Mouse (Mus musculus): ENCODE data around the gene Pola2.

The Pola2 gene

DNA sequence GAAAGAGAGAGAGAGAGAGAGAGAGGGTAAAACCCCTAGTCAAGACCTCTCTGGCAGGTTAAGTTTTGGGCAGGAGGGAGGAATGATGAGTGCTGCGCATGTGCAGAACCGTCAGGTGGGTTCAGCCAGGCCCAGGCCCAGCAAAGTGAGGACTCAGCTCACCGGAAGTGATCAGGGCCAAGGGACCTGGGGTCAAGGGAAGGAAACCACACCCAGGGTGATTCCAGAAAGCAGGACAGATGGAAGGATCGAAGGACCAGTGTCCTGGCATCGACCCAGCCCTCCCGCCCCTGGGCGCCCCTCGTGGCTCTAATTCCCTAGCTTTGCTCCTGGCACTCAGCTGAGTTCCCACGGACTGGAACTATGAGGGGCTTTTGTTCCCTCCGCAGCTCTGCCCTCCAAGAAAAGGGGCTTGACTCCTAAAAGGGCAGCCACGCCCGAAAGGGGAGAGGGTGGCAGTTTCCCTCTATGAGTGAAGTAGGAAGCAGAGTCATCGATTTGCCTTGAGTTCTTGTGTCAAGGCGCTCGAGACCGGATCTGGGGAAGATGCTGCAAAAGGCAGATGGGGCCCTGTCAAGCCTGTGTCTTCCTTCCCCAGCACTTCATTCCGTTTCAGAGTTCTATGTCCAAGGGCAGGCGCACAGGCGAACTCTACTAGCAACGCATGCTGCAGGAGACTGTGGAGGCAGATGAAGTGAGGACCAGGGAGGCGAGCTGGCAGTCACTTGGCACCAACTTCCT is 26.7 kb downstream of the Pola2 start:
- DNase-seq (ENCODE audit: low spot score): no peak

DNA sequence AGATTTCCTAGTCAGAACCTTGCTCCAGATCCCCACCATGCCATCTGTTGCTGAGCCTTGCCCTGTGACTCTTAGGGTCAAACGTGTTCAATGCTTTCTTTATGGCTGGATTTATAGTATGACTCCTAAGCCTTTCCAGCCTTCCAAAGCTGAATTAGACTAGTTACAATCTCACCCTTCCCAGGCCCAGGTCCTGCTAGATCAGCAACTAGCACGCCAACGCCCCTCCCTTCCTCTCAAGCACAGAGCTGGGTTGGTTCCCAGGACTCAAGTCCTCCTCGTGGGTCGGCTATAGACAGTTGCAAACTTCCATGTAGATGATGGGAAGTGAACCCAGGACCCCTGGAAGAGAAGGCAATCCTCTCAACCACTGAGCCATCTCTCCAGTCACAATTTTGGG is 28.3 kb downstream of the Pola2 start:
- DNase-seq (ENCODE audit: low spot score): no peak

DNA sequence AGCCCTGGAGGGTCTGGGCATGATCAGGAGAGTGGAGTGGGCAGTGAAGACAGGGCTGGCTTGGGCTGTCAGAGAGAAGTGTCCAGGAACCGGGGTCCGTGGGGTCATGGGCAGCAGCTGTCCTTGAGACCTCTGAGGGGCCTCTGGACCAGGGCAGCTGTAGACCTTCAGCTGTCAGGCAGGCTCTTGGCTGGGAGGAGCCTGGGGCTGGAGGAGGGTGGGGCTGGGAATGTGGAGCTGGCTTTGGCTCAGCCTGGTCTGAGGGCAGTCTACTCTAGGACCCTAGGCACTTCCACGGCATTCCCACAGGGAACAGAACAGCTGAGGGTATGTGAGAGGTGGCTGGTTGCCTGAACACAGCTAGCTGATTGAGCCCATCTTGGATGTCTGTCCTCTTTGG is 28.7 kb downstream of the Pola2 start:
- no peak for DNase-seq (ENCODE audit: low spot score)

DNA sequence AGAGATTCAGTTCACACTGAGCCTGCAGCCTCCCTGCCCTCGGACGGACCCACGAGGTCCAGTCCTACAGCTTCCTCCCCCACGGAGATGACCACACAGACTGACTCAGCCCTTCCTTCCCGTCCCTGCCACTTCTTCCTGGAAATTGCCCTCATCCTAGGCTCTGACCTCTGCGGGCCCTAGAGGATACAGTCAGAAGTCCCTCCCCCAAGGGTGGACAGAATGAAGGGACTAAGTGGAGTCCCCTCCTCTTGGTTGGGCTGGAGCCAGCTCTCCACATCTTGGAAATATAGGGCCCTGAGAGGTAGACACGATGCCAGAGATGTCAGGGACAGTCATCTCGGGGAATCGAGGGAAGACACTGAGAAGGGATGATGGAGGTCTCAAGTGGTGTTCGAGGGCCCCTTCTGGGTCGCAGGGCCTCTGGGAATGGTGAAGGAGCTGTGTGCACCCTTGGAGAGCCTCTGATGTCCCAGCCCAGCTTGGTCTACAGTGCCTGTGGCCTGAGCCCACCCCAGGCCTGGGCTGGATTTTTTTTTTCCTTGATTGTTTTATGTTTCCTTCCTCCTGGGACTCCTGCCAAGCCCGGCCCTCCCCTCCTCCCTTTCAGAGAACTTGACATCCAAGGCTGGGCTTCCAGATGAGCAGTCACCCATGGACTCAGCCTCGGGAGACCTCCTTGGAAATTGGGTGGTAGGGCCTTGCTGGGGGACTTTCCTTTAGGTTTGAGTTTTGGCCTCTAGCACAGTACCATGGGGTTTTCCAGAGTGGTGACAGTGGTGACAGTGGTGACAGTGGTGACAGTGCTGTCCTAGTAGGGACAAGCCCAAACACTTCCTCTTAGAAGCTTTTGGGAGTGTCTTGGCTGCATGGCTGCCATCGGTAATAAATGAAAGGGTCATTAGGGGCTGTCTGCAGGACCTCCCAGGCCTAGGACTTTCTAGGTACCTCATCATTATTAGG is 34.1 kb downstream of the Pola2 start:
- DNase-seq (ENCODE audit: low spot score): no peak

DNA sequence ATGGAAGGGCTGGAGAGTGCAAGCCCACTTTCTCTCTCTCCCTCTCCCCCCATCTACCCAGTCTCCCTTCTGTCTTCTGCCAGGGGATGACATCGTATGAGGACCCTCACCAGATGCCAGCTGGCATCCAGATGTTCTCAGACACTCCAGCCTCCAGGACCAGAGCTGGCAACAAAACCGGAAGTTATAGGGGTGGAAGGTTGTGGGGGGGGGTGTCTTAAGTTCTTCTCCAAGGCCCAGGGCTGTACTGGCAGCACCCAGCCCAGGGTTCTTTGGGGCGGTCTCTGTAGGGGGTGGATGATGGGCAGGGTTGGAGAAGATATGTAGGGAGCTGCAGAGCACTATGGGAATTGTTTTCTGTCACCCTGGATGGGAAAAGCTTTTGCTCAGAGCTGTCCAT is 35.5 kb downstream of the Pola2 start:
- DNase-seq (ENCODE audit: low spot score): no peak

DNA sequence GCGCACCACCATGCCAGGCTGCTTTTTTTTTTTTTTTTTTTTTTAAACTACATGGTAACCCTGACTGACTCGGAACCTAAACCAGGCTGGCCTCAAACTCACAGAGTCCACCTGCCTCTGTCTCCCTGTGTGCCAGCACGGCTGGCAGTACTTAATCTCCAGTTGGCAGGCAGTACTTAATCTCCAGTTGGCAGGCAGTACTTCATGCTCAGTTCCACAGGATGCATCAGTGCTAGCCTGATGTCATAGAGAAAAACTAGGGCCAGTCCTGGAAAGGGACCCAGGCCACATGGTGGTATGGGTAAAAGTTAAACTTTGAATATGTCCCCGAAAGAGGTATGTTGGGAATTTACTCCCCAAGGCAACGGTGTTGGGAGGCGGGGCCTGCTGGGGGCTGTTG is 35.9 kb downstream of the Pola2 start:
- DNase-seq (ENCODE audit: low spot score): no peak

DNA sequence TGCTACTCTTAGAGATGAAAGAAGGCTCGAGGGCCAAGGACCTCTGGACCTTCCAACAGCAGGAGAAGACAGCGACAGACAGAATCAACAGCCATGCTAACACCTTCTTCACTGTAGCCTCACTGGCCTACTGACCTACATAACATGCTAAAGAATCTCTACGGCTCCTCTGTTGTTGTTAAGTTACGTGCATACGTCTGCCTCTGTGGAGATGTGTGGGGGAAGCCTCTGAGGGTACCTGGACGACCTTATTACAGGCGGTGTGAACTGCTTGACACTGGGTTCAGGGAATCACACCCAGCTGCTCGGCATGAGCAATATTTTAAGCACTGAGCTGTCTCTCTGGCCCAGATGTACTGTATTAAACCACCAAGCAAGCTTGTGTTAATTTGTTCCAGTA is 36.5 kb downstream of the Pola2 start:
- DNase-seq (ENCODE audit: low spot score): no peak

DNA sequence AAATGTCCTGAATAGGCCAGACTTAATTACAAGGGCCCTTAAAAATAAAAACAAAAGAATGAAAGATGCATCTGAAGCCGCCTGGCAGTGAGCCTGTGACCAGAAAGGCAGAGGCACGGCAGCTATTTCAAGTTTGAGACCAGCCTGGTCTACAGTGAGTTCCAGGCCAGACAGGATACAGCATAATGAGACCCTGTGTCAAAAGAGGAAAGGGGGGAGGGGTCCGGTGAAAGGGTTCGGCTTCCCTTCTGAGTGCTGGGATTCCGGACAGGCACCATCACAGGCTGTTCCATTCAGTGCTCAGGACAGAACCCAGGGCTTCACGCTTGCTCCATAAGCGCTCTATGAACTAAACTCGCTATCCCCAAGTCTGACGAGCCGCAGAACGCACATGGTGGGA is 37.0 kb downstream of the Pola2 start:
- DNase-seq (ENCODE audit: low spot score): no peak

DNA sequence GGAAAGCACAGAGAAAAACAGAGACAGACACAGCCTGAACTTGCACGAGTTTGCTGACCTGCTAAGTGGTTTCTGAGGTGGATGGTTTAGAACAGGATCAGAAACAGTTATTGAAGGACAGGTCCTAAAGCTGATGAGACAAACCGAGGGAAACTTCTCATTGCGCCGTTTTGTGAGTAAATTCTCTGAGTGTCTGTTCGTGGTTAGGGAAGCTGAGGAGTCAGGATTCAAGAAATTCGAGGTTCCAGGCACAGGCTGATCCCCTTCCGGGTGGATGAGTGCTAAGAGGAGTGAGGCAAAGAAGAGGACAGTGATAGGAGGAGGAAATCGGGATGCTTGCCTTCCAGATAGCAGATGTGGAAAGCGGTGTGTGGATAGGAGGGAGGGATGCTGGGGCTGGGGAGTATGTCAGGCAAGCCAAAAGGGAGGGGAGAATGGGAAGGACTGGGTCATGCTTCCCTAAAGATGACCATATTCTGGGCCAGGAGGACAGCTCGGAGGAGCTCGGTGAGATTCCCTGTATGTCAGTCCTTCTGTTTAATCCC is 38.6 kb downstream of the Pola2 start:
- DNase-seq (ENCODE audit: low spot score): no peak

DNA sequence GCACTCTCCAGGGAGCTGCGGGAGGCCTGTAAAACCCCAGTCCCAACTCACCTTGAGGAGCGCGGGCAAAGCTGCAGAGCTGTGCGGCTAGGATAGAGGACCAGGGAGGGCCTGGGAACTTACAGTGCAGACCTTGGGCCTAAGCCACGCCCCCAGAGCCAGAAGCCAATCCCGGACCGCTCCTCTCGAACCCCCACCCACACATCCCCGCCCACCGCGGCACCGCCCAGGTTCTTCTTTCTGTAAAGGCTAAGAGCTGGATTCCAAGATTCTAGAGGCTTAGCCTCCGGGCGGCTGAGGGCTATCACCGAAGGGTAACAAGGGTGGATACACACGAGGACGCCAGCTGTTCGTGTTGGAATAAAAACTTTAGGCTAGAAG is 39.3 kb downstream of the Pola2 start, which contains the start of gene Cdc42ep2:
Gene Cdc42ep2 (minus strand): TSS at position 104 of the 381 bp plus-strand sequence.
- peak; percentile 88 for DNase-seq (ENCODE audit: low spot score)

DNA sequence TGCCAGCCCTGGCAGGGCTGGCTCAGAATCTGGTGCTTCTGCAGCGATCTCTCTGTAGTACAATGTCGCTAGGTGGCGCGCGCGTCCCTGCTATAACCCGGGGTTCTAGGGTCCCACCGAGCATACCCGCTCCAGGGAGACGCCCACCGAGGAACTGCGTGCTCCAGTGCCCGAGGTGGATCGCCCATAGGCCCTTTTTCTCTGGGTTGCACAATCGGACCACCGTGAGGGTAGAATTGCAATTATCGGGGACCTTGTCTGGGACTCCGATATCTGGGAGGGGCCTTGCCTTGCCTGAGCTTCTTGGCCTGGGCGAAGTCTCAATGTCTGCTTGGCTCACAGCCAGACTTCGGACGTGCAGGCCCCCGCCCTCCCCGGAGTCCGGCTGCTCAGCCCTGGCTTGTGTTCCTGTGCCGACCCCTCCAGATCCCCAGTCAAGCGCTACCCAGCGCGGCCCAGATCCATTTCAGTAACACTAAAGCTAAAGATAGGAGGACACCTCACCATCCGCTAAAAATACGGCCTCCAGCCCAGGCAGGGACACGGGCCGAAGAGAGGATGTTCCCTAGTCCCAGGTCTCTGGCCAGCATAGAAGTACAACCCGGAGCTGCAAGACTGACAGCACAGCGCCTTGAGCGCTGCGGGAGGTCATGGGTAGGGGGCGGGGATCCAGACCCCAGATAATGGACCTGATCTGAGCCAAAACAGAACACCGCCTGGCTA is 39.9 kb downstream of the Pola2 start:
- peak; percentile 76 for DNase-seq (ENCODE audit: low spot score)

DNA sequence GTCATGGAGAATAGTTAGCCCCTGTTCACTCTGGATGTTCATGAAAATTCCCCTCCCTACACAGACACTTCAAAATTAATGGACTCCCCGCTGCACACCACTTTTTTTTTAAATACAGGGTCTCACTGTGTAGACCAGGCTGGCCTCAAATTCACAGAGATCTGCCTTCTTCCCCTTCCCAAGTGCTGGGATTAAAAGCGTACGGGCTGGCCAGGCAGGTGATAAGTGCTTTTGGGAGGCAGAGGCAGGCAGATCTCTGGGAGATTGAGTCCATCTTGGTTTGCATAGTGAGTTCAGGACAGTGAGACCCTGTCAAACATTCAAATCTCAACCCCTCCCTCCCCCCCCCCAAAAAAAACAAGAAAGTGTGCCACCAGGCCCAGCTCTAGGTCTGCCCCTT is 41.0 kb downstream of the Pola2 start:
- DNase-seq (ENCODE audit: low spot score): no peak

DNA sequence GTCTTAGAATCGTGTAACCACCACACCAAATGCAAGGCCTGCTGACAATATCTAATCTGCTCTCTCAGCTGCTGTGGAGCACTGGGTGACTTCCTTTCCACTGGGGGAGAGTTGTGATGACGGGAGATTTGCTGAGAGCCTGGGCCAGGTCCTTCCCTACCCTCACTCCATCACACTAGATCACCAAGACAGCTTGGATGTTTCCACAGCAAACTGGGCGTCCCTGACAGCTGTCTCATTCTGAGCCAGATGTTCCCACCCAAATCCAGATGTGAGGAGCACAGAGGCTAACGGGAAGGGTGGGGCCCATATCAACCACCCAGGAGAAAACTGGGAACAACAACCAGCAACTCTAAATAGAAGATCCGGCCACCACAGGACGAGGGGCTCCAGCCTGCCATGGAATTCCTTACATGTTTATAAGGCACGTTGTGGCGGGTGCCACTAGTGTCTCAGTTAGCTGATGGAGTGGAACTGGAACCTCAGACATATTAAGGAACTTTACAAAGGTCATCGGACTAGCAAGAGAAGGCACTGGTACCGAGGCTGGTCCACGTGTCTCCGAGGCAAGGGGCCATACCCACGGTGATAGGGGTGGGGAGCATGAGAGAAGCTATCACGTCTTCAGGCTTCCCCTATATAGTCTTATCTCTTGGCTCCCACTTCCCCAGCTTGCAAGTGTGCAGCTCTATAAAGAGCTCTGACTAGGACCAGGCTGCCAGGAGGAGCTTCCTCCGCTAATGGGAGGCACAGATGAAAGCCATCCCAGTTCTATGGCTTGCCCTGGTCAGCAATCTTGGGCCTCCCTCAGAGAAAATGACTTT is 41.7 kb downstream of the Pola2 start:
- no peak for DNase-seq (ENCODE audit: low spot score)

DNA sequence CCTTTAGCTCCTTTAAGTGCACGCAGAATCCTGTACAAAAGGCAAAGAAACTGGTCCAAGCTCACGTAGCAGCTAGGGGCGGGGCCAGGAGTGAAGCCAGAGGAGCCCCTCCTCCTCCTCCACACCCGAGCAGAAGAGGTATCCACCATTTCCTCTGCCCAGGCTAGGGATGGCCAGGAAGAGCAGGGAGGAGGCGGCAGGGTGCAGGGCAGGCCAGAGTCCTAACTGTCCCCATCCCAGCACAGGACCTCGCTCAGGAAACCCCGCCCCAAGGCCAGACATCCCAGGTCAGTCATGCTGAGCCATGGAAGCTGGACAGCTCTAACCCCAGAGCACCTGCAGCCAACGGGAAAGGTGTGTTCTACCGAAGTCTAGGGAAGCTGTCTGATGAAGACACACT is 42.3 kb downstream of the Pola2 start:
- no peak for DNase-seq (ENCODE audit: low spot score)

DNA sequence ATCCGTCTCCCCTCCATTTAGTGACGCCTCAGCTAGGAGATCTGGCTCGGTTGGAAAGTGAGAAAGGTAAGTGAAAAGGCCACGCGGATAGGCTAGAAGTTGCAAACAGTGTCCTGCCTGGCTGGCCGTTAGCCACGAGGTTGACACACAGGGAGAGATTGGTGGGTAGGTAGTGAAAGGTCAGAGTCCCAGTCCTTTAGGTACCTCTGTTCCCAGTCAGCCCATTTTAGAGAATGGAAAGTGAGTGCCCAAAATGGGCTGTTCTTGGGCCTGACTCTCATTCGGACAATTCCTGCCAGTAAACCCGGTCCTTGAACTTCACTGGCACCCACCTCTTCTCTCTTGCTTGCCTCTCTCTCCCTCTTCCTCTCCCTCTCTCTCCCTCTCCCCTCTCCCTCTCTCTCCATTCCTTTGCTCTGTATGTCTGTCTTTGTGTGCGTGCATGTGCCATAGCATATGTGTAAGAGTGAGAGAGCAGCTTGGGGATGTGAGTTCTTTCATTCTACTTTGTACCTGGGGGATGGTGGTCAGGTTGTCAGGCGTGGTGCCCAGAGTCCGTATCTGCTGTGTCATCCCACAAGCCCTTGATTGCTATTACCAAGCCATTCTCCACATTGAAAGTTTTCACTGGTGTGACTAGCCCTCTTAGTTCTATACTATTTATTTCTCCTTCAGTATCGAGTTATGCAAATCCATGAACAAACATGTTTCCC is 50.8 kb downstream of the Pola2 start, which contains the start of gene Dpf2:
Gene Dpf2 (minus strand): TSS at position 4 of the 713 bp plus-strand sequence.
- no peak for DNase-seq (ENCODE audit: low spot score)

DNA sequence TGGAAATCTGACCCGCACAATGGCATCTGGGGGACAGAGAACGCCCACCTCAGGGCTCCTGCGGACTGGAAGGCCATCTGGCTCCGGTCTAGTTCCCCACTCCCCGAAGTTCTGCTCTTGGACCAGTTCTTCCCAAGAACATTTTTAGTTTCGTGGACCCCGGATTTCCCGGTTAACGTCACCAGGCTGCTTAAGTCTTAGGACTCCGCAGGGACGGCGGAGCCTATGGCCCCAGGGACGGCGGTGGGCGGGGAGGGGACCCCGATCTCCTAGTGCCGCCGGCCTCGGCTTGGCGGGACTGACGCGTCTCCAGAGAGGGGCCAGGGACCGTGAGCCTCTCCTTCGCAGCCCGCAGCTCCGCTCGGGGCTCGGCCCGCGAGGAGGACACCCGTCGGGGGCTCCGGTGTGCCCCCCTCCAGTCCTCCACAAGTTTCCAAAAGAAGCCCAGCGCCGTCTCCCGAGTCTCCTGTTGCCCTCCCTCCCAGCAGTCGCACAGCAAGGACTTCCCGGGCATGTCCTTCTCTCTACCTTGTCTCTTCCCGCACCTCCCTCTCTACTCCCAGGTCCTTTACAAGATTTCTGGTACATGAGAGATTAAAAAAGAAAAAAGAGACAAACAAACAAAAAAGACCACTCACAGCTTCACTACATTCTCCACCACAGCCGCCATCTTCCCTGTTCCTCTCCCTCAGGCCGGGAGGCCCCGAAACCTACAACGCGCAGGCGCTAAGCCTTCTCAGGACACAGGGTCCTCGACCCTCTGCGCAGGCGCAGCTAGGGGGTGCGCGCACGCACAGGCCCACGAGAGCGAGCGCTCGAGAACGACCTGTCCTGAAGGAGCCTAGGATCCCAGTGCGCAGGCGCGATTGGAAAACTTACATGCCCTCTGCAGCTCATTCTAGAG is 51.6 kb downstream of the Pola2 start:
- DNase-seq (ENCODE audit: low spot score): peak; percentile 99

DNA sequence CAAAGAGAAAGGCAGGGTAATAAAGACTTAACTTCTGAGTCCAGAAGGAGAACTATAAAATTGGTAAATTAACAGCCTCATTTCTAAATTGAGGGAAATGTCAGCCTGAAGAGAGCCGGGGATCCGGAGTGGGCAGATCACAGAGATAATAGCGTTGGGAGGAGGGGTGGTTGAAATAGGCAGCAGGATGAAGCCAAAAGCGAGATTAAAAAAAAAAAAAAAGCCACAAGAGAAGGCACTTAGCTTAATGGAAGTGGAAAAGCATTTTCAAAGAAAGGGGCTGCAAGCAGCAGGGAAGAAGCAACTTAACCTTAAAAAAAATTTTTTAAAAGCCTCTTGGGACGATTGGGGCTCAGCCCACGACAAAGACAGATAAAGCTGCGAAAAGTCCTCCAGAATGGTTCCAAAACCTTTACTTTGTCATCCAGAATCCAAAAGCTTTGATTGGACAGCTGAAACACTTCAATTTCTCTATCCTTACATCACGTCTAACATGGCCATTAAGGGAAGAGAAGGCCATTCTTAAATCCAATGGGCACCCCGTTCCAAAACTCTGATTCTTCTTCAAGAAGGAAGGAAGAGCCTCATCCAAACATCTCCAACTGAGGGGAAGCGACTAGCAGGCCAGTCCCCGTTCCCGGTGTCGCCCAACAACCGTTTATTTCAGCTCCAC is 52.4 kb downstream of the Pola2 start:
- DNase-seq (ENCODE audit: low spot score): no peak

DNA sequence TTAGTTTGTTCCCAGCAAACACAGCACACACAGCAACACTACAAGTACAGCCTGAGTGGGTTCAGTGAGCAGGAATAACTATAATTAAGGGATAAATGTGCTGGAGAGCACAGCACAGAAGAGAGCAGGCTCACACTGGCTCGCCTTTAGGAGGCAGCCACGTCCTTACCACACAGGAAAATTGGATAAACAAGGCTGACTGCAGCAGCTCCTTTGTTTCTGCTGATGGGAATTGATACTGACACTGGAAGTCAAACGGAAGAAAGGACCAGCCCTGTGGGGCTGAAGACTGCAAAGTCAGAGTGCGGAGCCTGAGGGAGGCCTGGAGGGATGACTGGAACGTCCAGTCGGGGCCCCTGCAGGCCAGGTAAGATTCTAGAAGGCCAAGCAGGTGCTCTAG is 53.8 kb downstream of the Pola2 start:
- DNase-seq (ENCODE audit: low spot score): no peak

DNA sequence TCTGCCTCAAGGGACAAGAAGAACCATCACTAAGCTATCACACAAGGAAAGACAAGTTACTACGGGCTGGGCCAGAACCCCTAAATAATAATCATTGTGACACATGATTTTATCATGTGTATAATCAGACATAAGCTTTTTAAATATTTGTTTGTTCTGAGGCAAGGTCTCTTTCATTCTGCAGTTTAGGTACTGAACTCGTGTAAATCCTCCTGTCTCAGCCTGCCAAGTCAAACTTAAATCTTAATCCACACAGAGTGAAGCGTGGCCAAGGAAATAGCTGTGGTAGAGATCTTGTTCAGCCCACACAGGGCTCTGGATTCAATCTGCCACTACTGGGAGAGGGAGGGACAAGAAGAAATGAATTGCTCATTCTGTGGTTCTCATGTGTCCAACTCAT is 56.7 kb downstream of the Pola2 start:
- DNase-seq (ENCODE audit: low spot score): no peak
